Mouse (Mus musculus) embryo, embryonic 11 days (tissue): Measurements from ENCODE around the gene Crb1.

ENCODE experiments used
- DNase-seq: peaks from one replicate; pipeline ENCODE4 v3.0.0-alpha.2; 2015

Crb1 gene

DNA sequence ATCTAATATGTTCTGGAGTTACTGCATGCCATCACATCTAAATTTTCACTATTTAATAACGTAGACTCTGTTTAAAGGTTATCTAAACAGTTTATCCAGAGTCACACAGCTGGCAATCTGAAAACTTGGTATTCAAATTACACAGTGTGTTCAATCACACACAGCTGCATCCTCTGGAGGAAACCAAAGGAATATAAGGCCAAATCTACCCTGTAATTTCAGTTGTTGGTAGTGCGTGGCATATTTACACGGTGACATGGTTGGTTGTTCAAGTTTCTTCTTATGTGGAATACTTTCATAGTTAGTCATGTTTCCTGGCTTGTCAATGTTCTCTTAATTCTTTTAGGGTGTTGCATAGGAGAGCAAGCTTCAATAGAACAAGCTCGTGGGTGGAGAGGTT, 166.4 kb downstream of the Crb1 start:
- peak; percentile 13 for DNase-seq

DNA sequence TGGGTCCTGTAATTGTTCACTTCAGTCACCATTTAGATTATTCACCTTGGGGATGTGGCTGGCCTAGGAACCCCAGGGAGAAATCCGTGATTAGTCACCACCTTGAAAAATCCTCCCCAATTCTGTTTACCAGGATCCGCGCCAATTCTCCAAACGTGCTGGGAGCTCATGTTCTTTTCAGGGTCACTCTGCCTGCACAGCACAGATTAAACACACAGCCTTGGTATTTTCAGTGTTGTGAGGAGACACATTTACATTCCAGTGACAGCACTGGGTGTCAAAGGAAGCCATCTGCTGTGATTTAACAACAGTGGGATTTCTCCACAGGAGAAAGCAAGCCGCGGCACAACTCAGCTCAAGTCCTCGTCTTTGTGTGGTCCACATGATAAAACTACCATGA, 167.1 kb downstream of the Crb1 start:
- peak; percentile 17 for DNase-seq

DNA sequence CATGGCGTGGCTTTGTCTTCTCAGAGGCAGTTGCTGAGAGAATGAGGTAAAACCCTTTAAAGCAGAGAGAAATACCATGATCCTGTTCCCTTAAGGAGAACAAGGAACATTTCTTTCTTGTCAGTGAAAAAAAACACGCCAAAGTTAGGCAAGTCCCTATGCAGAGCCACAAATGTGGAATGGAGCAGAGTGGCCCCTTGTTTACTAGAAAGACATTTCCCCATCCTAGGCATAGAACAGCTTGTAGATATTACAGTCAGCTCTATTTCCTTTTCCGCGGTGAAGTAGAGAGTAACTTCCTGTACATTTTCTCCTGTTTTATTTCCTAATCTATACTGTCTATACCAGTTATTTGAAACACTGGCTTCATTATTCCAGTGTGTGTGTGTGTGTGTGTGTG, 170.6 kb downstream of the Crb1 start:
- no peak for DNase-seq

DNA sequence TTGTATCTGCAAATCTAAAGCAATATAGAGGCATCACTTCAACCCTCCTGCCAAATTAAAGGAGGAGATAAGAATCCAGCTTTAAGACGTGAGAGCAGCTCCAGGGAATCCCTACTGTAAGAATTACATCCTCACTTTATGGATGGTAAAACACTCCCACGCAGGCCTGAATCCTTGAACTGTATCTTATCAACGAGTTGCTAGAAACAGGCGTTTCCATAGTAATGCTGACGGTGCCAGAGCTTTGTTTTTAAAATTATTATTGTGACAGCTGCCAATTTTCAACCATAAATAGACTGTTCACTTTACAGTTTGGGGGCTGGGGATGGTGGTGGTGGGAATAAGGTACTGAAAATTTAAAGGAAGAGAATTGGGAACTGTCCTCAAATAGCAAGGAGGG, 173.9 kb downstream of the Crb1 start:
- no peak for DNase-seq

DNA sequence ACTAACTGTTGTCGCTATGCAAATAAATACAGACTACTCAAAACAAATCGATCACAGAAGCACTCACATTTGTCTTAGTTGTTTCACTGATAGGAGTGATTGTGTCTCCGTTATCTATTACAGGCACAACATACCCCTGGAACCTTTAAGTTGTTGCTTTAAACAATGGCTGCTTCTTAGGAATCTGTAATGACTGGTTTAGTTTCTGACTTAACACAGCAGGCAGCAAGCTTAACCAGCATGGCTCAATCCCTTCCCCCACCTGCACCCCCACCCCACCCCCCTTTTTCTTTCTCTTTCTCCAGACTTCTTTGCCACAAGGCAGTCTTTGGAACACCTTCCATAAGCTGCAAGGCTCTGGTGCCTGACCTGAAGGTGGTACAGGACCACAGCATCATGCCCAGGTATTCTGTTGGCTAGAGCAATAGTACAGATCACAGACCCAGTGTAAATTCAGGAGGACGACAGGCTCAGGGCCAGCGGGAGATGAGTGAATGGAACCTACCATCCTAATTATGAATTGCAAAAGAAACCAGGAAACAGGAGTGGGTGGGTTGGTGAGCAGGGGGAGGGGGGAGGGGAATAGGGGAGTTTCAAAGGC, 182.4 kb downstream of the Crb1 start:
- DNase-seq = no peak

DNA sequence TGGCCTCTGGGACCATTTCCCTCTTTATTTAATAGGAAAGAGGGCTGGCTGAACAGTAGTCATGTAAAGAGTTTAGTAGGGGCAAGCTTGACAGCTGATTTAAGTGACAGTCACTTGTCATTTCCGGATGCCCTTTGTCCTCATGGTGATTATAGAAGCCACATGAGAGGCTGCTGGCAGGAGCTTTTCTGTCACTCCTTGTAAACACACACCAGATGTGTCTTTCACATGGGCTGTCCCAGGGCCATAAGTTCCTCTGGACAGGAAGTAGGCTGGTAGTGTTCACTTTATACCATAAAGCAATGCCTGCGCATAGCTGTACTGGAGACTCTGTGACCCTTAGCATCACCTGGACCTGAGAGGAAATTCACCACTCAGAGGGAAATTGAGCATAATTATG, 182.9 kb downstream of the Crb1 start:
- DNase-seq = peak; percentile 41

DNA sequence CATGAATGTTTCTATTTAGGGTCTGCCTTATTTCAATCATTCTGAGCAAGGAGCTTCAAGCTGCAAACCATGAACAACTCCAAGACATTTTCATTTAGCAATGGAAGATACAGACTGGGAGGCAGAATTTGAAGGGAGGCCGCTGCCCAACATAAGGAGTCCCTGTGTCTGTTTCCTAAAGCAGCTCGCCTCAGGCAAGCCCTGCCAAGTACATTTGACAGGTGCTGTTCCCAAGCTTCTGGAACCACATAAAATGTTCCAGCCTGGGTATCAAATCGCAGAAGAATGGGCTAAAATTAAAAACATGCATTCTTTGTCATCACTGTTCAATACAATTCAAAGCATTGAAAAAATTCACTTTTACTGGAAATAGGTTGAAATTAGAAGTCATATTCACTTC, 184.3 kb downstream of the Crb1 start:
- no peak for DNase-seq

DNA sequence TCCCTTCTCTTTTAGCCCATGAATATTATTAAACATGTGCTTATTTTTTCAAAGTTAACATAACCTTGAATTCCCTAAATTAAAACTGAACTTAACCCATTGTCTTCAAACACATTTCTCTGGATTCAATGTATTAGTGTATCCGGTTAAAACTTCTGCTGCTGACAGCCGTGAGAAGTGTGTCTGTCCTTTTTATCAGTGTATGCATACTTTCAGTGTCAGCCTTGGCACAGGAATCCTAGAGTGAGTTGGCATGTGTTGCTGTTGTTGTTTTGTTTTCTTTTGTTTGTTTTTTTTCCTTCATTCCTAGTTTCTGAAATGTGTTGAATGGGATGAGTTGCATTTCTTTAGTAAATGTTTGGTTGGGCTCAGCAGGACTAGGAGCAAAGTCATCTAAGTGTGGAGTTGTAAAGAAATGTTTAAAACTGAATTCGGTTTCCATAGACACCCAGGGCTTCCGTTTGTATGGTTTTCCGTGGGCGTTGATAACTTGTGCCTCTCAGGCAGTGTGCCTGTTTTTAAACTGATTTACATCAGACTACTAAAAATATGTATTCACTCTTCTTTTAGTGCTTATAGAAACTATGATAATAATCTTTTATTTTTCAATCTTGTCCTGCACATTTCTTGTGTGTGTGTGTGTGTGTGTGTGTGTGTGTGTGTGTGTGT, 196.3 kb downstream of the Crb1 start:
- DNase-seq = no peak

DNA sequence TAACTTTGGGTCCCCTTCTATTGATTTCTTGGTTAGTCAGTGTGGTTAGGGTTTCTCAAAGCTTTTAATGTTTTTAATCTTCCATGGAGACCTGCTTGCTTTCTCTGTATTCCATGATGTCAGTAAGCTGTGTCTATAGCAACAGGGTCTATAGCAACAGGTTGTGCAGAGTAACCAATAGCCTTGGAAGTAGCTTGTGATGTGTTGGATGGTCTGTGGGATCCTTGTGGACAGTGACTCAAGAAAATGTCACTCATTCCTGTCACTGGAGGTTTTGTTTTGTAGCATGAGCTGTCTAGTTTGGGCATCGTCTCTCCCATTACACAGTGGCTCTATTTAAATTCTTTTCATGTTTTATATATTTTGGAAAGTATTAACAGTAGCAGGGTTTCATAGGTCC, 197.2 kb downstream of the Crb1 start:
- DNase-seq = no peak

DNA sequence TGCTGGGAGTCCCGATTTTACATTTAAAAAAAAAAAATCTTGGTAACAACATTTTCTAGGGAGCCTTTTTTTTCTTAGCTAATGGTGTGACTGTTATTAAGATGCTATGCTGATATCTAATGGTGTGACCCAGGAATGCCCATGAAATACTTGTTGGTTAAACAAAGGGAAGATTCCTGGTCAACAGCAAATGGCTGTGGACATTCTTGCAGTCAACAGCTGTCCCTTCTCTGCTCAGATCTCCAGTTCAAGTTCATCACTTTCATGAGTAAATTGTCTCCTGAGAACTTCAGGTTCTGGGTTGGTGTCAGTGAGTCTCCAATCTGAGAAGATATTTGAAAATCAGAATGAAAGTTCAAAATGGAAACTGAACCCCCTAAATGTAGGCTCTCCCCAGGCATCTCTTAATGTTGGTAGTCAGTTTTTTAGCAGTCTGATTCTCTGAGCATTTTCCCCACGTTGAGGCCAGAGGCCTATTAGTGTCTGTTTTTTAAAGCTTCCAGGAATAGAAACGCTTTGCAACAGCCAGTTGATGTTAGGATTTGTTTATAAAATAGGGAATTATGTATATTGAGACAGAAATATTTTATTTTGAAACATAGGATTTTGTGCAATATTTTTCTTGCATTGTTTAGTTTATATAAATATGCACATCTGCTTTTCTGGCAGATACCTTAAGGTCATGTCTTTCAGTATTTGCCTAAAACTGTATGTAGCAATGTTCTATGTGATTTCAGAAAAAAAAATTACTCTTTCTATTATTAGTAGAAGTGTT, 202.7 kb downstream of the Crb1 start:
- no peak for DNase-seq

DNA sequence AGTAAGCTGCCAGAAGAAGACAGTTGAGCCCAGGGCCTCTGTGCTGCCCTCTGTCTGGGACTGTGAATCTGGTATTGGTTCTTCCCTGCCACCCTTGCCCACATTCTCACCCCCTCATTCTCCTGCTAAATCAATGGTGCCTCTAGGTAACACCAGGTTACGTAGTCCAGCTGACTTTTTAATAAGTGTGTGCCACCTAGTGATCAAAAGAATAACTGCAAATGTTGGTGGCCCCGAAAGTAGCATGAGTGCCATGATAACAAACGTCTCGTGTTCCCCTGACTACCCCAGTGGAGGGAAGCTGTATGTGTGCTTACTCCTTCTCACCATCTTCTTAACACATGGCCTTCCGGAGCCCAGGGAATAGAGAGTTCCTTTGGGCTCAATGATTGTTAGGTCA, 214.1 kb downstream of the Crb1 start:
- peak; percentile 63 for DNase-seq

DNA sequence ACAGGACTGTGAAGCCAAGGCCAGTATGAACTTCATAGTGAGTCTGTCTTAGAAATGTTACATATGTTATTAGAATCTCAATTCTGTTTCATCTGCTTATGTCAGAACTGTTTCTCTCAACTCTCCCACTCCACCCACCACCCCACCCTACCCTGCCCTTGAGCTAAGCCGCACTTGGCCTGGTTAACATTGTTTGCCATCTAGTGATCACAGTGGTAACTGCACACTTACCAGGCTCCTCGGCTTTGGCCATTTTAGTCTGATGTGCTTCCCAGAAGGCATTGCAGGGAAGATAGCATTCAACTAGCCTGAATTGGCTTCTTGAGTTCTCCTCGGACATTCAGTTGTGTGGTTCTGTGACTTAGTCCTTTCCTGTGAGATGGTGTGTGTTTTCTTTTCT, 215.3 kb downstream of the Crb1 start:
- peak; percentile 46 for DNase-seq

DNA sequence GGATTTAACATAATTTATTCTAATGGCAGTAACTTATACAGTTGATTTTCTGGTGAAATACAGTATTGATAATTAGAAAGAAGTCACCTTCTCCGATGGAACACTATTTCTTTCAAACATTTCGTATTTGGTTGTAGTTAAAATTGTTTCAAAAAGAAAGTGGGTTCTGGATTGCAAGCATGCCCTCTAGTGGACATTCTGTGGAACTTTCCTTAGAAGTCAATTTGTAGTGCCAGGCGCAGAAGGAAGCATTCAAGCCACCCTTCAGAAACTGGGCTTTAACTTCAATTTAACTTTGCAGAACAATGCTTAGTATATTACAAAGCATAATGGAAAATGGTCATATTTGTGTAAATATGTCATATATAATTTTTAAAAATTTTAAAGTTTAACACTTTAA, 220.5 kb downstream of the Crb1 start:
- peak; percentile 63 for DNase-seq

DNA sequence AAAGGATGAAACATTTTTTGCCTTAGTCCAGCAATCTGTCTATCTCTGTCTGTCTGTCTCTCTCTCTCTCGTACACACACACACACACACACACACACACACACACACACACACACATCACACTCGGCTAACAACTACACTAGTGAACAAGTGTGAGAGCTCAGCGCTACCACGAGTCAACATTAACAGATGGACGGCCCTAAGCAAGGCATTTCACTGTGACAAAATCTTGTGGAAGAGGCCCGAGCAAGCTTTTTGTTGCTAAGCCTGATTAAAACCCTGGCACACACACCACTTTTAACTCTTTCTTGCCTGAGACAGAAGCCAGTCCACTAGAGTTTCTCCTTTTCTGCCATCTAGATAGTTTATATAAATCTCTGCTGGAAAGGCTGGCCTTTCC, 223.4 kb downstream of the Crb1 start:
- no peak for DNase-seq

DNA sequence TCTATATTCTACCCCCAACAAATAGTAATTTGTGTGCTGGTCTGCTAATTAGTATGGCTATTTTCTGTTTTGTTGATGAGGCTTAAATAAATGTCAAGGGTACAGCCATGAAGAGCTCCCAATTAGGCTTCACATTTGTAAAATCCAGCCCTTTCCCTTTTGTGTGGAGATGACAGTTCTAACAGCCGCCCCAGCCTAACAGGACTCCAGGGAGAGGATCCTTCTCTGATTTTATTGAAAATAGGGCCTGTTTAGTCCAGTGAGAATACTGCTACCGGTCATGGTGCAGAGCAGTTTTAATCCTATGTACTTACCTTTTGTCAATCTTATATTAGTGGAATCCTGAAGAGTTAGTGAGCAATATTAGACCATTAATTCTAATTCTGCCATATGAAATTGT, 223.9 kb downstream of the Crb1 start:
- DNase-seq = no peak
